Mouse (Mus musculus): ENCODE data around the gene Magi2.
"Not testable (repeated sequence)": the region's sequence is repeated elsewhere in the genome, so short reads cannot be mapped to it uniquely, and the experiment has no call there.

The Magi2 gene

DNA sequence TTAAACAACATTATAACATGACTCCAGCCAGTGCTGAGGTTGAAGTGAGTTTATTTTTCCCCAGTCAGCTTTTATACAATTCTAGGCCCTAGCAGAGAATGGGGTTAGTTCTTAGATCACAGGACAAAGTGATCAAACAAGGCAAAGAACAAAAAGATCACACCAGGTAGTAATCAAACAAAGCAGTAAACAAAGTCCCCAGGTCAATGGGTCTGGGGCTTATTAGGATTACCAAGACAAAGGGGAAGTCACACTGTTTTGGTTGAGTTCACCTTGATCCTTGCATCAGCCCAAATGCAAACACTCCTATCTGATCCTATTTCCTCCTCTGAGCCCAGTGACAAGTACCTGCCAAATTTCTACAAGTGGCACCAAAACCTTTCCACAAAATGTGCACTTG lies 1190.5 kb downstream of the Magi2 start:
- DNase-seq = no peak

DNA sequence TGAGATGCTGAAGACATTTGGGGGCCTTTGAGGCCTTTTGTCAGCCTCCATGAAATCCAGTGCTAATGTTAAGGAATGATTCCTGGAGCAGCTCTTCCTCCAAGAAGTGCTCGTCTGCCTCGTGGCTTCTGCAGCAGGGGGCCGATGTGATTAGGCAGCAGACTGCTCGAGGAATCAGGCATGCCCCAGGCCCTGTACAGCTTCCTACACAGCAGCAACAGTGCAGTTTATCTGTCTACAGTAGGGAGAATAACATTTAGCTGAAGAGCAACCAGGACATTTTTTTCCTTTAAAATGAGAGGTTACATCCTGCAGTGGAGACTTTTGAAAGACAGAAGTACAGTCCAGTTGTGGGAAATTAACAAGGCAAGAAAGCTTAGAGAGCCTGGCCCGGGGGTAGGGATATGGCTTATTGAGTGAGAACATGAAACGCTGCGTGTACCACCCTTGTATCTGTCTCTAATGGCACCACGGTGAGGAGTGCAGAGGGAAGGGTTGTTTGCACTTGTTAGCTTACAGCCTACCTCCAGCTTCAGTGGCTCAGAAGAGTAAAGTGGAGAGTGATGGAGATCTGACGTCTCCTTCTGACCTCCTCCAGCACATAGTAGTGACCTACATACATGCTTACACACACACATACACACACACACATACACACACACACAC lies 1205.4 kb downstream of the Magi2 start:
- DNase-seq = no peak

DNA sequence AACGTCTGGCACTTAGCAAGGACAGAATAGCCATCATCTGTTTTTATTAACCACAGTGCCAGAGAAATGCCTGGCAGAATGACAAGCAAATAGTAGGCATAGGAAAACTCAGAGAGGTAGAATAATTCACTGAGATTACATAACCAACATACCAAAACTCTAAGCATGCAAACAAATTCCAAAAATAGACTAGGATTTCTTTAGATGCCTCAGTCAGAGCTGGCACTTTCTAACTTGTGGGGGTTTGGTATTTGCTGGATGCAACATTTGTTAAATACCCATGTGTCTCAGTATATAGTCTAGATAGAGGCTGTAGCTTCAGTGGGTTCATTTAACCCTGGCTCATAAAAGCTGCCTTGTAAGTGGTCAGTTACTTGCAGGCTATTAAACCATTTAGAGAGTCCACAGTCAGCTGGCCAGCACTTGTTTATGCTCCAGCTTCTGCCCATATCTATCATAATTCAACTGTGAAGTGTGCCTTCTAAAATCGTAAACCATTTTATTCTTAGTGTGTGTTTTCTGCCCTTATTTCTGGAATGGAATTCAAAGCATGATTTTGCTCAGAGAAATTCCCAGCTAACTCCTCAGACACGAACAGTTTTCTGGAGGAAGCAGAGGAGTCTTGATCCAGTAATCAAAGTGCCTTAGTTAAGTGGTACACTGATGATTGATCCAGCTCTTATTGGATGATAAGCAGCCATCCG lies 1219.8 kb downstream of the Magi2 start:
- DNase-seq = peak in 1 of 2 experiments; percentile 16

DNA sequence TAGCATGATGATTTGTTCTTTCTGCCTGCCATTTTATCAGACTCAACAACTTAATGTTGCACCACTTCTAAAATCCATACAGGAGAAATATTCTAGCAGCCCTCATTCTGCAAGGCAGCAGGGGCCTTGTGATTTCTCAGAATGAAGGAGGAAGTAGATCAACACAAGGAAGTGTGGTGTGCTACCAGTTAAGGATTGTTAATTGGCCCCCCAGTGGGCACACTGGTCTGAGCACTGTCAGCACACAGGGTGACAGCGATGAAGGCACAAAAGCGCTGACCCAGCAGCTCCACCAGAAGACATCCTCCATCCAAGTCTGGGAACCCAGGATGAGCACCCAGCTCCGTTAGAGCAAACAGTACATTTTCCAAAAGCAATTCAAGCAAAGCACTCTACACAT lies 1229.3 kb downstream of the Magi2 start:
- no peak for DNase-seq

DNA sequence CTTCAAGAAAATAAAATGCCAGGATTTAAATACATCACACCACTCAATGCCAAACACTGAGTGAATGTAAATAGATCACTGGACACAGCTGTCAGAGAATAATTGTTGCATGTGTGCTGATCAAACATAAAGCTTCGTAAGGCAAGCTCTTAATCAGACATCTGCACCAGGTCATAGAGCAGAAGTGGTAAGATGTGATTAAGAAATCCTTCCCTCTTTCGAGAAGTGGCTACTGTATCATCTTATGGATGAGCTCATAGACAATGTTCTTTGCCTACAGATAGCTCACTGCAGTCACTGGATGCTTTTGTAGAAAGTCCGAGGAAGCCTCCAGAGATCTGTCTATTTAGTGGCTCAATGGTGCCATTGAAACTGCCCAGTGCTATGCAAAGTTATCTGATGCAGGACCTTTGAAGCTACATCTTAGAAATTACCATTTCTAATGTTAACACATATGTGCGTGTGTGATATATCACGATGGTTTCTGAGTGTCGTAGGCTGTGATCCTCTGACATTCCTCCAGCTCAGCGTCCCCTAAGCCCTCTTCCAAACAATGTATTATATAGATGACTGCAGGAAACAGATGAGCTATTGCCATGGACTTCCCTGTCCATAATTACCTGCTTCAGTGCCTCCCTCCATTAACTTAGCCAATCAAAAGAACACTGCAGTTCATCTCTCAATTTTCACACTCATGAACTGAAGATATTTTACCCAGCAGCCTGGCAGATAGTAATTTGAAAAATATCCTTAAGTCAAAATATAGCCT lies 1231.1 kb downstream of the Magi2 start:
- DNase-seq = no peak

DNA sequence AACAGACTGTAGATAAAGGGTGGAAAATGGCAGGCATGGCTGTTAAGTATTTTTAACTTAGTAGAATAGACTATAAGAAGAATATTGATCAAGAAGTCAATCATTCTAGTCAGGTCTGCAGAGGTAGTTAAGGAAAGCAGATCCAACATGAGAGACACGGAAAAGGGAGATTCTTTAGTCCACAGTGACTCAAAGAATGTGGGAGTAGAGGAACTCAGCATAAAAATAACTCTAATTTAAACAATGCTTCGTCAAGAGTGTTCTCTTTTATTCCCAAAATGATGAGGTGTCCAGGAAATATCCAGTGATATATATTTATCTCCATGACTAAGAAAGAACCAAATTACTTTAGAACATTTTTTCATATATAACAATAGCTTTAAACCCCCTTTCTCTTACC lies 1234.9 kb downstream of the Magi2 start:
- no peak for DNase-seq

DNA sequence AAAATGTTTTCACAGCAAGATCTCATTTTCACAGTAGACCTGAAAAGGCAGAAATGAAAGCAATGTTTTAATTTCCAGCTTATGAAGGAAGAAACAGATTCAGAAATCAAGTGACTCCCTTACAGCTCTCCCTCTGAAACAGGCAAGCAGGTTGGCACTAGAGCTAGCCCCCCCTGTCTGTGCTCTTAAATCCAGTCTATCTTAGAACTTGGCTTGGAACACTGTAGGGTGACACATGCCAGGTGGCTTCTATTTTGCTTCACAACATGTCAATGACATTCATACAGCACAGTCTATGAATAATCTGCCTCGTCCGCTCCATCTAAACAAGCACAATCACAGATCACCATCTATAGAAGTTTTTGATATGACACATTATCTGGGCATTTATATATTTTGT lies 1235.5 kb downstream of the Magi2 start:
- peak; percentile 43 to 62 for DNase-seq

DNA sequence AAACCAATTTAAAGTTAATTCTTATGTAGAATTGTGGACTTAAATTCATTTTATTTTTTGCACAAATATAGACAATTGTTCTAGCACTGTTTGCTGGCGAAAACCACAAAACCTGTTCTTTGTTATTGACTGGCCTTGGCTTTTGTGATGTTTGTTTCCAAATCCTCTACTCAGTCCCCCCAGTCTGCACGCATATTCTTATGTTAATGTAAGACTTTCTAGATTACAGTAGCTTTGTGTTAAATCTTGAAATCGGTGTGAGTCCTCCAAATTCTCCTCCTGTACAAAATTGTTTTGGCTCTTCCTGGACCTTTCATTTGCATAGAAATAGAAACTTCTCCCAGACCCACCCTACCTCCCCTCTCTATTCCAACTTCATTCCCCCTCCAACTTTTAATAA lies 1242.9 kb downstream of the Magi2 start:
- DNase-seq = no peak

DNA sequence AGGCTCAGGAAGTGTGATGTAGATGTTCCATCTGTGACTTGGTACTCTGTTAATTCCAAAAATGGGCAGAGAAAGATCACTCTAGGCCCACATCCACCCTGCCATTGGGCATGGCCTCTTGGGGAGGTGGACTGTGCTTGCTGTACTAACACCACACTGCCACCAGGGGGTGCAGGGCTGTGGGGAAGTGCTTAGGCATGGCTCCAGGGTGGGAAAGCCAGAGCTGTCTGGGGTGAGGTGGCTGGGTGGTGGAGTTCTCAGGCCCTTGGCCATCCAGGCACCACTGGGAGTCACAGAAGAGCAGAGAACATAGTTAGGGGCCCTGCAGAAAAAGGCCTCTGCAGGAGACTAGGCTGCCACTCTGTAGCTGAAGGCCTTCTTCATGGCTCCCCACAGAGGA lies 1243.6 kb downstream of the Magi2 start:
- DNase-seq = peak in 1 of 2 experiments; percentile 19

DNA sequence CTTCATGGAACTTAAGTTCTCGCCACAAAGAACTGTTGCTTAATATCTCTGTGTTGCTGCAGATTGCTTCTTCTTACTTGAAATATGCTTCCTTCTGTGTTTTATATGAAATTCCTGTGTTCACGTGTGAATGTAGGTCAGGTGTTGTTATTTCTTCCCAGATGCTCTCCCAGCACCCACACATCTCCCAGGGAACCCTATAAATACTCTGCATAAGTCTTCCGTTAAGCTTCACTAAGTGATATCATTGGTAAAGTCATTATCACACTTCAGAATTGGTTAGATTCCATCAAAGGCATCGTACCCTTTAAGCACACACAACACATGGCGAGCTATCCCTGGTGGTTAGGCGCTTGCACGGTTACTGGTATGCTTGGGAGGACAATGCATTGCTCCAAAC lies 1257.7 kb downstream of the Magi2 start:
- no peak for DNase-seq

DNA sequence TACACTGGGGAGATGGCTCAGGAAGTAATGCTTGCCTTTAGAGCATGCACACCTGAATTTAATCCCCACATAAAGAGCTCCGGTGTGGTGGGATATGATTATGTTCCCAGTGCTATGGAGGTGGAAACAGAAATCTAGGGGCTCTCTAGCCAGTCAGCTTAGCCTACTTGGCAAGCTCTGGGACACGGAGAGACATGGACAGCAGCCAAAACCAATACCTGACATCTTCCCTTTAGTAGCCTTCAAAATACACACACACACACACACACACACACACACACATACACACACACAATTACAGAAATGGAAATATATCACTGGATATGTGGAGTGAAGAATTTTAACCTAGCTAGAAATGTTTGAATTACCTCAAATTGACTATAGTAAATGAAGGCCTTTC lies 1265.1 kb downstream of the Magi2 start:
- peak; percentile 27 to 52 for DNase-seq

DNA sequence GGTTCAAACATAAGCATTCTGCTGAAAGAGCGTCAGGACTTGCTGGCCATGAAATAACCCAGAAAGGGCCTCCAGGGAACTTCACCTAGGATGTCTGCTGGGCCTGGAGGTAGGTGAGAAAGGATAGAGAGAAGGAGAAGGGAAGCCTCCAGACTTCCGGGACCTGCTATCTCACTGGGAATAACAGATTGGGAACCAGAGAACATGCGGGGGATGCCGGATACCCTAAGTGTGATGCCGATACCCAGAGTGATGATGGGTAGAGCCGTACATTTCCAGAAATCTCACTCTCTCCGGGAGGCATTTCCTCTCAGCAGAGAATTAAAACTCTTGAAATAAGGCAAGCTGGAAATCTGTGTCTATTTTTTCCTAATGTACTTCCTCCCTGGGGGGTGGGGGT lies 1265.8 kb downstream of the Magi2 start:
- DNase-seq = no peak

DNA sequence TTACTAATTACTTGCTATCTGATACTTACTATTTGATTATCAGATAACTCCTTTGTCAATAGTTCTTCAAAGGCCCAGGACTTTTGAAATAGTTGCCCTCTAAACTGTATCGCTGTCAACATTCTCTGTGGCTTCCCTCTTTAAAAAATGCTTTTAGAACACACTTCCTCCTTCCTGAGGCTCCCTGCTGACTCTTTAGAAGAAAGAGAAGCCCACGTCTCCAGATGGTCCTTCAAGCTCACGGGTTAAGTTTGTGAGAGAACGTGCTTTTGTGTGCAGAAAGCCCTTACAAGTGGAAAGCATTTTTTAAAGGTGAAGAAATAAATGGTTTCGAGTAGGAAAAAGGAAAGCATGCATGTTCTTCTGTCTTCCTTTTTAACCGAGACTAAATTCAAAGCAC lies 1267.2 kb downstream of the Magi2 start:
- DNase-seq = no peak

DNA sequence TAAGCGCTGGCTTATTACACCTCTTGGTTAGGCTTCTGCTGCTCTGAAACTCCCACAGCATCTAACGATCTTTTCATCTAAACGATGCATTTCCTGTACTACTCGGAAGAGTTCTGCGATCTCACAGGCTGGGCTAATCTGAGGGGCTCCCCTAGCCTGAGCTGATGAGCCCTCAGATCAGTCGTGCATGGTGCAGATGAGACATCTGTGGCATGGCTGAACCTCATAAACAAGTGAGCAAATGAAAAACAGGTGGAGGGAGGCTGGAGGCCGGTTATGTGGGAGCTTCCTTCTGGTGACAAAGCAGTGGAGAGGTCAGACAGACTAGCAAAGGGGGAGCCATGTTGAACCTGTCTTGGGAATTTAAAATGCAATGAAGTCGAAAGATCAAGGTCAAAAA lies 1270.1 kb downstream of the Magi2 start:
- DNase-seq = no peak

DNA sequence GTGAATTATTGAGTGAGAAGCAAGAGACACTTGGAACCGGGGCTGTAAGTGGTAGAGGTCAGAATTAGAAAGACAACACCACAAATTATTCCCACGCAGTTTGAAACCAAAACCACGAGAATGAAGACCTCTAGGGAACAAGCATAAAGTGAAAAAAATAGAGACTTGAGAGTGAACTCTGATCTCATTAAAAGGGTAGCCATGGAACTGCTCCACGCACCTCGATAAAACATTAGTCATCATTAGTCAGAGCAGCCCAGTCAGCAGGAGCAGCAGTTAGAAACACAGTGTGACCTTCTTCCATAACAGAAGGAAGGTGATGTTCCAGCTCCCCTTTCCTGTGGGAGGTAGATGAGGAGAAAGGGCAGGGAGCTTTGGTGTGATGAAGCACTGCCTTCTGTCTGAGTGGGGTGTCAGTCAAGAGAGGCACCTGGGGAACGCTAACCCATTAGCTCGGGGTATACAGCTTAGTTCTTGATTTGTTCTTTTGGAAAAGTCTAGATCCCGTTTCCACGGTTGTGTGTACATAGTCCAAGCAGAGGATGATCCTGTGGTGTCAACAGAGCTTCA lies 1272.3 kb downstream of the Magi2 start:
- no peak for DNase-seq

DNA sequence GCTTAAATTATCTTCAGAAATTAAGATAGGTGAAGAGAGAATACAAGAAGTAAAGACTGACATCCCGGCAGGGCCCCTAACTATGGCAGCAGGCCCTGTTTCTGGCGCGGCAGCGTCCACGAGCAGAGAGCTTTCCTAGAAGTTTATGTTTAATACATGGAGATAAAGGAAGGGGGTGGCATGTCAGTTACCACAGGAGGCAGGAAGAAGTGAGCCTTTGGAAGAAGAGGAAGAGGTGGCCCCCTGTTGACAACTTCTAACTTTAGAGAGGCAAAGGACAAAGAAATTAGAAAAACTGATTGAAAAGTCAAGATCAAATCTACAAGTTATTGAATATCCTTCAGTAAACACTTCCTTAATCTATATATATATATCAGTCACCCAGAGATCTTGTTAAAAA lies 1281.8 kb downstream of the Magi2 start:
- DNase-seq = no peak

DNA sequence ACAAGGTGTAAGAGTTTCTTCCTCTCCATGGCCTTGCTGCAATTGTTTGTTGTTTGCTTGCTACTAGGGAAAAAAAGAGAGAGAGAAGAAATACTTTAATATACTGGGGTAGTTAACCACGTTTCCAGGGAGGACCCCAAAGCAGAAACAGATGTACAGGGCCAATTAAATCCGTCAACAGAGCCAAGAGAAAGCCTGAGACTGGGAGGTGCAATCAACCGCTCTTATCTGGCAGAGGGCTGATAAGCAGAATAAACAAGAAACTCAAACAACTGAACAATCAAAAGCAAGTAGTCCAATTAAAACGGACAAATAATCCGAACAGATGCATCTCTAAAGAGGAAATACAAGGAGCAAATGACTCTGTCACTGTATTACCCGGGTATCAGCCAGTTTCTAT lies 1282.8 kb downstream of the Magi2 start:
- DNase-seq = no peak

DNA sequence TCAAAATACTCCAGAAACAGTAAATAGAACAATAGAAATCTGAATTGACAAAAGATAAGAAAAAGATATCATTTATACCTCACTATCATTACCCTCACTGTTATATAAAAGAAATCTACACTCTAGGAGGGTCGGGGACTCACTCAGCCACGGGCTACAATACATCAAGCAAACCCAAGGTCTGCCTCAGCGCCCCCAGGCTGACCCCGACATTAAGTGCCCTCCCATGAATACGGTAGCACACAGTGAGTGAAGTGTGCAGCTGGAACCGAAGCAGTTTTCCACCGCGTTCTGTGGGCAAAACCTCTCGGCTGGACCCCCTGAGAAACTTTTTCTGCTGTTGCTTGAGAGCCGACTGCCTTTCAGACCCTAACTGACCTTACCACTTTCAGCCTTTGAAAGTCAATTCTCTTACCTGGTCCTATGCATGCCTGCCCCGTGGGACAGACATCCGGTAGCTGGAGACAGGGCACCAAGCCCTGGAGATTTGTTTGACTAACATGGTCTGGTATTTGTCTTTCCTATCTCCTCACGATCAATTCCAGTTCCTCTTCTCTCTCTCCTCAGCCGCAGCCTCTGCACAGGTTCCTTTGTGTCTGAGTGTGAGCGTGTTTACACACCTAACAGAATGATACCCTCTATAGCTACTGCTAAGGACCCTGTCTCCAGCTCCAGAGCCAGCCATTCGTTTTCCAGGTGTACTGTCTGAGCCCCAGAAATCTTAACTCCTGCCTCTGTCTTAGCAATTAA lies 1285.7 kb downstream of the Magi2 start:
- DNase-seq = no peak

DNA sequence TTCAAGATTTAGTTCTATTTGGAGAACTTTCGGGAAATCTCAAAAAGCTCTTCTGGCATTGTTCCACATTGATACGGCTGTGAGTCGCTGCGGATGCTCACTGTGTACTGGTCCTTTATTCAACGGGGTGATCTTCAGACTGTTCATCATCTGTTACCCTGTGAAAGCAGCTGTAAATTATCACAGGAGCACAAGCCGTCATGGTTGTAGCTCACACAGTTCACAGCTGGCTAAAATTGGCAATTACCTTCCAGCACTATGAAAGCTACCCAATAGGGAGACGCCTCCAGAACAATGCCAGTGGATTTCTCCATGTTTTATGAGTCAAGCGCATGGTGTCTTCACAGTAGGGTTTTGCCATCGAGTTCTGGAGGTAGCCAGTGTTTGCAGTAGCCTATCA lies 1294.8 kb downstream of the Magi2 start:
- no peak for DNase-seq

DNA sequence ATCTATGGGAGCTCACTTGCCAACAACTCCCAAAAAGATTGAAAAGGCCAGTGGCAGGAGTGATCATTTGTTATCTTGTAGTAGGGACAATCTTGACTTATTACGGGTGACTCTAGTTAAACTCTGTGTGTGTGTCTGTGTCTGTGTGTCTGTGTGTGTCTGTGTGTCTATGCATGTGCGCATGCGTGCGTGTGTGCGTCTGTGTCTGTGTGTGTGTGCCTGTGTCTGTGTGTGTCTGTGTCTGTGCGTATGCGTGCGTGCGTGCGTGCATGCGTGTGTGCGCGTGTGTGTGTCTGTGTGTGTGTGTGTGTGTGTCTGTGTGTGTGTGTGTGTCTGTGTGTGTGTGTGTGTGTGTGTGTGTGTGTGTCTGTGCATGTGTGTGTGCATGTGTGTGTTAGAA lies 1295.2 kb downstream of the Magi2 start:
- DNase-seq = no peak

DNA sequence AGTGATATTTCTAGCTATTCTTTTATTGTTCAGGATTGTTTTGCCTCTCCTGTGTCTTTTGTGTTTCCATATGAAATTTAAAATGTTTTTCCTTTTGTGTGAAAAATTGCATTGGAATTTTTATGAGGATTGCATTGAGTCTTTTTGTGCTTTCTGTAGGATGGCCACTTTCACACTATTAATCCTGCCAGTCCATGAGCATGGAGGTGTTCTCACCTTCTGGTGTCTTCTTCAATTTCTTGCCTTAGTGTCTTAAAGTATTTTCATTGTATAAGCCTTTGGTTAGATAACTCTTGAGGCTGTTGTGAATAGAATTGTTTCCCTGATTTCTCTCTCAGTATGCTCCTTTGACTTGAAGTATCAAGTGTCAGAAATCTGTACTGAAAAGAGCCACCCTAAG lies 1296.9 kb downstream of the Magi2 start:
- no peak for DNase-seq

DNA sequence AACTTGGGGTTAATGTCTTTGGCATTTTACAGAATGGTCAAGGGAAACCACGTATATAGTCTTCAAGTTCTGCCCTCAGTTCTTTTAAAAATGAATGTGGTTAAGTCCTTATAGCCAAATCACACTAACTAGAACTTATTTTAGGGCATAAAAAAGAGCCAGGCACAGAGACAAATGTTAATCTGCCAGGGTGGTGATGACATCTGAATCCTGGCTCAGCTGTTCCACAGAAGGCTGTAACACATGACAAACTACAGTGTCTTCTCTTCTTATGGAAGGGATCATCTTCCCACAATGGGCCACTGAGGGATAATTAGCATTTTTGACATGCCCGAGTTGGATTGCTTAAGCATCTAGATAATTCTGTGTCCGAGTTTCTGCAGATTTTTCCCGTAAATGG lies 1299.8 kb downstream of the Magi2 start:
- not testable (repeated sequence) for DNase-seq

DNA sequence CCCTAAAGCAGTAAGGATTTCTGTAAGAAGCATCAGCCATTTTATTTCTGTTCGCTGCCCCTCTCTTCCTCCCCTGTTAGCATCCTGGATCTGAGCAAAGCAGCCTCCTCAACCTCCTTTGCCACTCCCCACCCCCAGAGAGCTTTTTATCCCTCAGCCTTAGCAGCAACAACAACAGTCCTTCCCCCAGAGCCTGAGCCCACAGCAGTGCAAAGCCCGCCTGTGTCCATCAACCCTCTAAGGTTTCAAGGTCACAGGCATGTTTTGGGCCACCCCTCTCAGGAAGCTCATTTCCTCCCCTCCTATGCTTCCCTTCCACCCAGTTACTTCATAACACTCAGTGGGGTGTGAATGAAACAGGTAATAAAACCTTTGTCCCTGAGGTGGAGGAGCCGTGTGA lies 1309.7 kb downstream of the Magi2 start:
- DNase-seq = no peak
